32 mouse cellular contexts compared by ENCODE assay signal in the genomic region with DNA sequence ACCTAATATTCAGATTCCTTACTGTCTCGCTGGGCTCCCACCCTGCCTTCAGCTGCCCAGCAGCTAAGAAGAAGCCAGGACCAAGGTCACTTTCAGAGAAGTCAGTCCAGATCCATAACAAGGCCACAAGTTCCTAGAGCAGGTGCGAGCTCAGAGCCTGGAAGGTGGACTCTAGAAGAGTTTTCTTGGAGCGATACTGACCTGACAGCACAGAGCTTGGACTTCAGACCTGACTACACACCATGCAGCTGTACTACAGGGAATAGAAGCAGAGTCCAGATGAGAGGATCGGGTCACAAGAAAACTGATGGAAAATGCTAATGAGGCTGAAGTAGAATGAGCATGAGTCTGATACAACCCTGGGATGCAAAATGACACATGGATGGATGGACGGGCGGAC. TPM values are rescaled to one million over a fixed set of nuclear protein-coding genes. Genes with fewer than 3 reads are reported as not detected.
DNase-seq lines count a peak whose midpoint lies in the region; ATAC-seq and TF ChIP-seq lines count a peak whose summit lies in the region.
"Had no signal": no experiment of that assay in that cellular context is flagged by ENCODE, and none has a peak within 500 bp of the region (broad histone marks: within the 10 kb centered on the region; RNA-seq: fewer than 3 reads in every experiment).

No protein-coding gene starts in this region.

- H3K4me1 ChIP-seq in intestine, postnatal 0 days (replicated peaks; ENCODE audit: control insufficient read depth, insufficient read depth, low read length) = no peaks in the 10 kb centered on the region
- H3K4me1 ChIP-seq in intestine, embryonic 15.5 days (replicated peaks) = no peaks in the 10 kb centered on the region
- H3K4me1 ChIP-seq in kidney, embryonic 16.5 days (ENCODE audit: insufficient read depth, low read length) = no peaks in the 10 kb centered on the region
- H3K4me1 ChIP-seq in cortical plate, adult 2 months (ENCODE audit: control insufficient read depth, insufficient read depth, low read length) = peaks cover 4% of the 10 kb centered on the region
- H3K4me1 ChIP-seq in olfactory bulb, adult 2 months (ENCODE audit: control insufficient read depth, insufficient read depth, low read length) = peaks cover 19% of the 10 kb centered on the region
- H3K4me1 ChIP-seq: forebrain, embryonic 13.5 days had no signal

- H3K9me3 ChIP-seq in intestine, postnatal 0 days (ENCODE audit: control insufficient read depth) = no peaks in the 10 kb centered on the region
- no peaks in the 10 kb centered on the region for H3K9me3 ChIP-seq in intestine, embryonic 15.5 days
- no peaks in the 10 kb centered on the region for H3K9me3 ChIP-seq in kidney, embryonic 16.5 days (ENCODE audit: low read length)
- H3K9me3 ChIP-seq: forebrain, embryonic 13.5 days; G1E; heart, embryonic 15.5 days; hindbrain, embryonic 12.5 days; midbrain, embryonic 10.5 days; midbrain, embryonic 15.5 days had no signal

- H3K4me3 ChIP-seq in intestine, postnatal 0 days (ENCODE audit: low read depth, low read length) = no peak overlapping the region
- H3K4me3 ChIP-seq in intestine, embryonic 15.5 days (replicated peaks) = no peak overlapping the region
- no peak overlapping the region for H3K4me3 ChIP-seq in kidney, embryonic 16.5 days (ENCODE audit: low read length)
- no peak overlapping the region for H3K4me3 ChIP-seq in cortical plate, adult 2 months (ENCODE audit: insufficient read depth, low read length)
- no peak overlapping the region for H3K4me3 ChIP-seq in olfactory bulb, adult 2 months (ENCODE audit: insufficient read depth, low read depth, low read length)
- H3K4me3 ChIP-seq: forebrain, embryonic 13.5 days; heart, embryonic 15.5 days; hindbrain, embryonic 12.5 days; midbrain, embryonic 10.5 days; midbrain, embryonic 15.5 days had no signal

- H3K4me2 ChIP-seq in intestine, postnatal 0 days (replicated peaks; ENCODE audit: low read depth) = no peak overlapping the region
- no peak overlapping the region for H3K4me2 ChIP-seq in intestine, embryonic 15.5 days (replicated peaks)
- no peak overlapping the region for H3K4me2 ChIP-seq in kidney, embryonic 16.5 days (replicated peaks; ENCODE audit: low read depth, low read length)
- H3K4me2 ChIP-seq: forebrain, embryonic 13.5 days; heart, embryonic 15.5 days; hindbrain, embryonic 12.5 days; midbrain, embryonic 15.5 days had no signal

- no peak for DNase-seq in kidney, postnatal 4 days
- DNase-seq in natural killer cell, adult 2 months (ENCODE audit: low spot score in 2 of 2) = no peak
- DNase-seq: adrenal gland, adult 8-10 months; cerebellum, adult 2 months; cerebellum, postnatal 14 days; gastrocnemius, postnatal 14 days; heart, postnatal 36 days; layer of hippocampus, postnatal 36 days; liver; lung, adult 18-20 months; right cerebral cortex, adult 18-20 months; spleen, adult 18-20 months; thymus, postnatal 14 days had no signal

- H3K27ac ChIP-seq in intestine, postnatal 0 days (ENCODE audit: low read depth, low read length) = no peak overlapping the region
- H3K27ac ChIP-seq in intestine, embryonic 15.5 days = no peak overlapping the region
- H3K27ac ChIP-seq in kidney, embryonic 16.5 days (ENCODE audit: low read length) = no peak overlapping the region
- H3K27ac ChIP-seq in cortical plate, adult 2 months (ENCODE audit: insufficient read depth, low read length) = 0 out of 2 replicates have a peak overlapping the region, but pooled peaks have one; percentile 37
- H3K27ac ChIP-seq in olfactory bulb, adult 2 months (ENCODE audit: insufficient read depth, low read depth, low read length) = peak overlapping the region; percentile 66
- H3K27ac ChIP-seq: forebrain, embryonic 13.5 days; hindbrain, embryonic 12.5 days; hindbrain, postnatal 0 days; midbrain, embryonic 10.5 days; midbrain, embryonic 15.5 days had no signal

- ATAC-seq in intestine, postnatal 0 days = peak; percentile 68; the same call in 1 of the 2 replicates
- ATAC-seq in intestine, embryonic 15.5 days = no peak
- 0 out of 2 replicates have a peak, but pooled peaks have one; percentile 54 for ATAC-seq in kidney, embryonic 16.5 days (ENCODE audit: low FRiP score, low TSS enrichment)
- ATAC-seq: forebrain, embryonic 13.5 days; hindbrain, postnatal 0 days; intestine, embryonic 16.5 days; lung, postnatal 0 days; midbrain, embryonic 15.5 days had no signal

- H3K9ac ChIP-seq in intestine, postnatal 0 days (ENCODE audit: low read depth, low read length) = no peak overlapping the region
- H3K9ac ChIP-seq in intestine, embryonic 15.5 days = no peak overlapping the region
- H3K9ac ChIP-seq in kidney, embryonic 16.5 days (replicated peaks; ENCODE audit: low read length) = no peak overlapping the region
- H3K9ac ChIP-seq: forebrain, embryonic 13.5 days; heart, embryonic 15.5 days; hindbrain, embryonic 12.5 days; midbrain, embryonic 15.5 days had no signal

- H3K27me3 ChIP-seq in intestine, postnatal 0 days (replicated peaks; ENCODE audit: control insufficient read depth, insufficient read depth, low read length) = no peaks in the 10 kb centered on the region
- no peaks in the 10 kb centered on the region for H3K27me3 ChIP-seq in intestine, embryonic 15.5 days (replicated peaks)
- H3K27me3 ChIP-seq in kidney, embryonic 16.5 days (ENCODE audit: insufficient read depth, low read length) = no peaks in the 10 kb centered on the region
- H3K27me3 ChIP-seq: forebrain, embryonic 13.5 days; heart, embryonic 15.5 days; hindbrain, embryonic 12.5 days; midbrain, embryonic 15.5 days had no signal

- TF ChIP-seq CTCF in intestine, postnatal 0 days (IDR thresholded peaks at IDR 0.05; ENCODE audit: low read depth) = no peak
- TF ChIP-seq CTCF in cortical plate, adult 2 months (IDR thresholded peaks at IDR 0.05; ENCODE audit: extremely low read depth, insufficient read depth, low read length) = no peak
- no peak for TF ChIP-seq CTCF in olfactory bulb, adult 2 months (IDR thresholded peaks at IDR 0.05; ENCODE audit: insufficient read depth, low read depth, low read length)

- WGBS in intestine, postnatal 0 days = 72% methylated on average over 6 of the region's 6 CpGs
- WGBS in intestine, embryonic 15.5 days = 89% methylated on average over 6 of the region's 6 CpGs
- WGBS in kidney, embryonic 16.5 days = 89% methylated on average over 6 of the region's 6 CpGs
- WGBS in olfactory bulb, adult 2 months = 95% methylated on average over 6 of the region's 6 CpGs

- no peaks in the 10 kb centered on the region for H3K36me3 ChIP-seq in intestine, postnatal 0 days (ENCODE audit: control insufficient read depth, insufficient read depth)
- no peaks in the 10 kb centered on the region for H3K36me3 ChIP-seq in intestine, embryonic 15.5 days
- H3K36me3 ChIP-seq in kidney, embryonic 16.5 days (ENCODE audit: insufficient read depth, low read length) = no peaks in the 10 kb centered on the region
- H3K36me3 ChIP-seq: G1E; heart, embryonic 15.5 days; hindbrain, embryonic 12.5 days; midbrain, embryonic 10.5 days; midbrain, embryonic 15.5 days had no signal

- no peak for TF ChIP-seq POLR2A in cortical plate, adult 2 months (IDR thresholded peaks at IDR 0.05; ENCODE audit: extremely low read depth, insufficient read depth, low read length)
- TF ChIP-seq POLR2A in olfactory bulb, adult 2 months (IDR thresholded peaks at IDR 0.05; ENCODE audit: insufficient read depth, low read depth, low read length) = no peak

RNA-seq across cellular contexts. Expression of a gene that starts 6.3 kb away (rescaled TPM):
- polyA plus RNA-seq in intestine, postnatal 0 days (2015; fragmentation: Nextera tagmentation; extraction: Ambion mirVana) = 1,650 and 1,730 TPM in 2 replicates
- polyA plus RNA-seq in intestine, embryonic 15.5 days (2015; fragmentation: Nextera tagmentation; extraction: Ambion mirVana) = 1,793 and 1,952 TPM in 2 replicates
- polyA plus RNA-seq in kidney, embryonic 16.5 days (2015; fragmentation: Nextera tagmentation; extraction: Ambion mirVana) = 1,403 and 1,568 TPM in 2 replicates
- 534 and 549 TPM in 2 replicates for polyA plus RNA-seq in cortical plate, adult 2 months (2012; rRNA removed)
- not detected in 2 replicates for polyA plus RNA-seq in olfactory bulb, adult 2 months (2012; ENCODE audit: insufficient read depth, insufficient read length, low replicate concordance, missing spikeins)

RNA-seq across cellular contexts. Expression of a gene that starts 20.8 kb away (rescaled TPM):
- polyA plus RNA-seq in intestine, postnatal 0 days (2015; fragmentation: Nextera tagmentation; extraction: Ambion mirVana) = 1.1 and 5.0 TPM in 2 replicates
- polyA plus RNA-seq in intestine, embryonic 15.5 days (2015; fragmentation: Nextera tagmentation; extraction: Ambion mirVana) = 2.1 and 2.4 TPM in 2 replicates
- not detected in 2 replicates for polyA plus RNA-seq in kidney, embryonic 16.5 days (2015; fragmentation: Nextera tagmentation; extraction: Ambion mirVana)
- polyA plus RNA-seq in cortical plate, adult 2 months (2012; rRNA removed) = 0.33 TPM in 1 of 2 replicates, not detected in the other
- polyA plus RNA-seq in olfactory bulb, adult 2 months (2012; ENCODE audit: insufficient read depth, insufficient read length, low replicate concordance, missing spikeins) = not detected in 2 replicates
- polyA plus RNA-seq: cerebellum, adult 2 months; embryonic facial prominence, embryonic 11.5 days; G1E; heart, embryonic 15.5 days; limb, embryonic 11.5 days; lung, postnatal 0 days; midbrain, embryonic 10.5 days; neural tube, embryonic 11.5 days; urinary bladder, adult 2 months had no signal

RNA-seq across cellular contexts. Expression of a gene that starts 42.5 kb away (rescaled TPM):
- 10.0 and 10.4 TPM in 2 replicates for polyA plus RNA-seq in intestine, postnatal 0 days (2015; fragmentation: Nextera tagmentation; extraction: Ambion mirVana)
- polyA plus RNA-seq in intestine, embryonic 15.5 days (2015; fragmentation: Nextera tagmentation; extraction: Ambion mirVana) = 13.9 and 15.5 TPM in 2 replicates
- 15.5 and 18.6 TPM in 2 replicates for polyA plus RNA-seq in kidney, embryonic 16.5 days (2015; fragmentation: Nextera tagmentation; extraction: Ambion mirVana)
- polyA plus RNA-seq in cortical plate, adult 2 months (2012; rRNA removed) = 76.5 and 83.3 TPM in 2 replicates
- polyA plus RNA-seq in olfactory bulb, adult 2 months (2012; ENCODE audit: insufficient read depth, insufficient read length, low replicate concordance, missing spikeins) = not detected in 2 replicates
- polyA plus RNA-seq: G1E had no signal

RNA-seq across cellular contexts. Expression of a gene that starts 43.8 kb away (rescaled TPM):
- polyA plus RNA-seq in intestine, postnatal 0 days (2015; fragmentation: Nextera tagmentation; extraction: Ambion mirVana) = 0.12 and 0.18 TPM in 2 replicates
- polyA plus RNA-seq in intestine, embryonic 15.5 days (2015; fragmentation: Nextera tagmentation; extraction: Ambion mirVana) = not detected in 2 replicates
- not detected in 2 replicates for polyA plus RNA-seq in kidney, embryonic 16.5 days (2015; fragmentation: Nextera tagmentation; extraction: Ambion mirVana)
- not detected in 2 replicates for polyA plus RNA-seq in cortical plate, adult 2 months (2012; rRNA removed)
- not detected in 2 replicates for polyA plus RNA-seq in olfactory bulb, adult 2 months (2012; ENCODE audit: insufficient read depth, insufficient read length, low replicate concordance, missing spikeins)
- polyA plus RNA-seq: cerebellum, adult 2 months; embryonic facial prominence, embryonic 11.5 days; forebrain, embryonic 13.5 days; G1E; heart, embryonic 15.5 days; hindbrain, embryonic 12.5 days; hindbrain, postnatal 0 days; intestine, embryonic 16.5 days; lung, postnatal 0 days; midbrain, embryonic 10.5 days; midbrain, embryonic 15.5 days; neural tube, embryonic 11.5 days; stomach, embryonic 16.5 days; urinary bladder, adult 2 months had no signal

RNA-seq across cellular contexts. Expression of a gene that starts 52.6 kb away (rescaled TPM):
- polyA plus RNA-seq in intestine, postnatal 0 days (2015; fragmentation: Nextera tagmentation; extraction: Ambion mirVana) = 5.3 and 7.8 TPM in 2 replicates
- polyA plus RNA-seq in intestine, embryonic 15.5 days (2015; fragmentation: Nextera tagmentation; extraction: Ambion mirVana) = 11.6 and 12.7 TPM in 2 replicates
- 0.30 and 0.32 TPM in 2 replicates for polyA plus RNA-seq in kidney, embryonic 16.5 days (2015; fragmentation: Nextera tagmentation; extraction: Ambion mirVana)
- polyA plus RNA-seq in cortical plate, adult 2 months (2012; rRNA removed) = 0.13 and 0.15 TPM in 2 replicates
- polyA plus RNA-seq in olfactory bulb, adult 2 months (2012; ENCODE audit: insufficient read depth, insufficient read length, low replicate concordance, missing spikeins) = not detected in 2 replicates

Comparison
In these comparisons a context has a peak if more than half of its experiments do, and no peak if none do; other contexts are left out.
1. H3K27ac ChIP-seq: peak in cortical plate, adult 2 months (single experiment) and olfactory bulb, adult 2 months (single experiment); none in intestine, postnatal 0 days (single experiment), intestine, embryonic 15.5 days (single experiment) and kidney, embryonic 16.5 days (single experiment).